Mouse (Mus musculus): Measurements from ENCODE around the gene Olfr452.
A peak's percentile ranks its signal among the peaks of the same experiment; 100 is the strongest.

The Olfr452 gene

GRCm38 (mm10) chr6:42784793-42785192, at the start of gene Olfr452:
TSS of gene Olfr452 (plus strand) at chr6:42785093.
- DNase-seq (ENCODE audit: low read depth, low spot score) = no peak

- DNase-seq (ENCODE audit: low read depth, low spot score) = no peak
These were observed 45.8 kb upstream of the Olfr452 start, which contains the start of gene Olfr453 for GRCm38 (mm10) chr6:42739071-42739470. TSS of gene Olfr453 (plus strand) at chr6:42739371.

- DNase-seq (ENCODE audit: low read depth, low spot score) = no peak
These were observed 42.6 kb upstream of the Olfr452 start for GRCm38 (mm10) chr6:42742303-42742702.

- no peak for DNase-seq (ENCODE audit: low read depth, low spot score)
These were observed 37.0 kb upstream of the Olfr452 start for GRCm38 (mm10) chr6:42747846-42748245.

GRCm38 (mm10) chr6:42756104-42756503, 28.8 kb upstream of the Olfr452 start, which contains the start of gene Olfr38:
TSS of gene Olfr38 (plus strand) at chr6:42756404.
- DNase-seq (ENCODE audit: low read depth, low spot score) = no peak

GRCm38 (mm10) chr6:42777066-42777465, 7.8 kb upstream of the Olfr452 start:
- DNase-seq (ENCODE audit: low read depth, low spot score) = no peak

GRCm38 (mm10) chr6:42790247-42790948, 5.5 kb downstream of the Olfr452 start:
- peak; percentile 10 for DNase-seq (ENCODE audit: low read depth, low spot score)

- no peak for DNase-seq (ENCODE audit: low read depth, low spot score)
These were observed 6.2 kb downstream of the Olfr452 start for GRCm38 (mm10) chr6:42790949-42791556.

- DNase-seq (ENCODE audit: low read depth, low spot score) = no peak
These were observed 10.1 kb downstream of the Olfr452 start for GRCm38 (mm10) chr6:42794982-42795381.

GRCm38 (mm10) chr6:42811639-42812038, 26.7 kb downstream of the Olfr452 start, which contains the start of gene Olfr450:
TSS of gene Olfr450 (plus strand) at chr6:42811939.
- DNase-seq (ENCODE audit: low read depth, low spot score) = no peak

GRCm38 (mm10) chr6:42834084-42834483, 49.2 kb downstream of the Olfr452 start, which contains the start of gene Olfr449:
TSS of gene Olfr449 (plus strand) at chr6:42834384.
- DNase-seq (ENCODE audit: low read depth, low spot score) = no peak

All from ZHBTc4 (cell line).